In genomic region chr8:46868346-46869065, GRCm38 (mm10) we compare ENCODE assay signal across 11 mouse cellular contexts.
A peak's percentile ranks its signal among the peaks of the same experiment; 100 is the strongest.
DNase-seq lines count a peak whose midpoint lies in the region; ATAC-seq and TF ChIP-seq lines count a peak whose summit lies in the region.
"Had no signal": no experiment of that assay in that cellular context is flagged by ENCODE, and none has a peak within 500 bp of the region (broad histone marks: within the 10 kb centered on the region; RNA-seq: fewer than 3 reads in every experiment).

No protein-coding gene starts in this region.

- ATAC-seq in kidney, postnatal 0 days (replicated peaks; ENCODE audit: low FRiP score, low read depth), result no peak
- ATAC-seq in heart, embryonic 16.5 days (replicated peaks; ENCODE audit: extremely low read depth, insufficient read depth, low FRiP score), result peak; percentile 30; the same call in 1 of the 2 replicates
- no peak for ATAC-seq in liver, embryonic 12.5 days

- 0 out of 2 replicates have a peak, but pooled peaks cover 7% of the 10 kb centered on the region for H3K4me1 ChIP-seq in kidney, postnatal 0 days (replicated peaks; ENCODE audit: insufficient read depth, low read length)
- peaks cover 17% of the 10 kb centered on the region for H3K4me1 ChIP-seq in heart, embryonic 16.5 days (ENCODE audit: control insufficient read depth, insufficient read depth, low read length)
- peaks cover 16% of the 10 kb centered on the region for H3K4me1 ChIP-seq in liver, embryonic 12.5 days
- H3K4me1 ChIP-seq: hindbrain, embryonic 12.5 days had no signal

- no peak overlapping the region for H3K4me3 ChIP-seq in kidney, postnatal 0 days (replicated peaks; ENCODE audit: low read depth, low read length)
- H3K4me3 ChIP-seq in heart, embryonic 16.5 days (ENCODE audit: low read length), result no peak overlapping the region
- no peak overlapping the region for H3K4me3 ChIP-seq in myocyte
- H3K4me3 ChIP-seq in liver, embryonic 12.5 days, result no peak overlapping the region
- H3K4me3 ChIP-seq: hindbrain, embryonic 12.5 days; limb, embryonic 13.5 days had no signal

- H3ac ChIP-seq in myocyte (ENCODE audit: control insufficient read depth, insufficient read length), result no peak overlapping the region

- DNase-seq in kidney, postnatal 0 days (ENCODE audit: low spot score), result peak; percentile 53
- no peak for DNase-seq in kidney, postnatal 10 days
- DNase-seq in adrenal gland, postnatal 10 days, result peak; percentile 71
- no peak for DNase-seq in thymus, adult 18-20 months
- DNase-seq in thymus, postnatal 0 days (ENCODE audit: low spot score), result no peak
- DNase-seq: cerebellum, adult 9-11 months had no signal

- no peak overlapping the region for H3K4me2 ChIP-seq in kidney, postnatal 0 days (ENCODE audit: low read length)
- H3K4me2 ChIP-seq in heart, embryonic 16.5 days (ENCODE audit: low read depth, low read length), result no peak overlapping the region
- H3K4me2 ChIP-seq in myocyte (ENCODE audit: low read depth), result peak overlapping the region; percentile 91
- H3K4me2 ChIP-seq in liver, embryonic 12.5 days, result no peak overlapping the region
- H3K4me2 ChIP-seq: hindbrain, embryonic 12.5 days; limb, embryonic 13.5 days had no signal

- TF ChIP-seq POLR2A in myocyte (IDR thresholded peaks at IDR 0.05; ENCODE audit: insufficient read length, low read depth), result no peak

- H3K27me3 ChIP-seq in kidney, postnatal 0 days (ENCODE audit: insufficient read depth, low read length), result no peaks in the 10 kb centered on the region
- no peaks in the 10 kb centered on the region for H3K27me3 ChIP-seq in heart, embryonic 16.5 days (ENCODE audit: control insufficient read depth, insufficient read depth, low read length)
- no peaks in the 10 kb centered on the region for H3K27me3 ChIP-seq in myocyte (ENCODE audit: control insufficient read depth, insufficient read depth, insufficient read length)
- no peaks in the 10 kb centered on the region for H3K27me3 ChIP-seq in liver, embryonic 12.5 days (replicated peaks)
- H3K27me3 ChIP-seq: hindbrain, embryonic 12.5 days; limb, embryonic 13.5 days had no signal

- peak overlapping the region; percentile 3; the same call in 1 of the 2 replicates for H3K27ac ChIP-seq in kidney, postnatal 0 days
- peak overlapping the region; percentile 24 for H3K27ac ChIP-seq in heart, embryonic 16.5 days (ENCODE audit: low read length)
- H3K27ac ChIP-seq in liver, embryonic 12.5 days, result no peak overlapping the region
- H3K27ac ChIP-seq: hindbrain, embryonic 12.5 days; limb, embryonic 13.5 days had no signal

- H3K9me3 ChIP-seq in kidney, postnatal 0 days (replicated peaks; ENCODE audit: low read length), result no peaks in the 10 kb centered on the region
- no peaks in the 10 kb centered on the region for H3K9me3 ChIP-seq in heart, embryonic 16.5 days (replicated peaks; ENCODE audit: control insufficient read depth, low read length)
- H3K9me3 ChIP-seq in liver, embryonic 12.5 days (replicated peaks), result no peaks in the 10 kb centered on the region
- H3K9me3 ChIP-seq: hindbrain, embryonic 12.5 days; limb, embryonic 13.5 days had no signal

- H3K36me3 ChIP-seq in kidney, postnatal 0 days (ENCODE audit: insufficient read depth, low read length), result no peaks in the 10 kb centered on the region
- H3K36me3 ChIP-seq in heart, embryonic 16.5 days (ENCODE audit: control insufficient read depth, insufficient read depth), result no peaks in the 10 kb centered on the region
- no peaks in the 10 kb centered on the region for H3K36me3 ChIP-seq in myocyte (ENCODE audit: control insufficient read depth, insufficient read depth)
- H3K36me3 ChIP-seq in liver, embryonic 12.5 days, result no peaks in the 10 kb centered on the region
- H3K36me3 ChIP-seq: hindbrain, embryonic 12.5 days; limb, embryonic 13.5 days had no signal

- TF ChIP-seq CTCF in kidney, postnatal 0 days (IDR thresholded peaks at IDR 0.05; ENCODE audit: low read depth), result no peak

- 29% methylated on average over 8 of the region's 8 CpGs for WGBS in kidney, postnatal 0 days
- WGBS in heart, embryonic 16.5 days, result 46% methylated on average over 8 of the region's 8 CpGs
- WGBS in liver, embryonic 12.5 days (ENCODE audit: insufficient replicate concordance), result 54% methylated on average over 8 of the region's 8 CpGs

- H3K79me2 ChIP-seq in myocyte (ENCODE audit: control insufficient read depth, insufficient read depth), result no peaks in the 10 kb centered on the region

- no peak overlapping the region for H3K9ac ChIP-seq in kidney, postnatal 0 days (ENCODE audit: low read depth, low read length)
- no peak overlapping the region for H3K9ac ChIP-seq in heart, embryonic 16.5 days (ENCODE audit: low read length)
- no peak overlapping the region for H3K9ac ChIP-seq in liver, embryonic 12.5 days
- H3K9ac ChIP-seq: hindbrain, embryonic 12.5 days; limb, embryonic 13.5 days had no signal

TF ChIP-seq in myocyte, 11 proteins besides CTCF, POLR2A, EP300 and RAD21:
- no peak for TF ChIP-seq REST (IDR thresholded peaks at IDR 0.05; ENCODE audit: insufficient read depth, insufficient read length)
- TF ChIP-seq CEBPB (IDR thresholded peaks at IDR 0.05; ENCODE audit: insufficient read depth, poor library complexity, severe bottlenecking), result peak; percentile 96

Comparison
In these comparisons a context has a peak if more than half of its experiments do, and no peak if none do; other contexts are left out.
1. DNase-seq: peak in kidney, postnatal 0 days (single experiment) and adrenal gland, postnatal 10 days (single experiment); none in kidney, postnatal 10 days (single experiment), thymus, adult 18-20 months (0 of 2) and thymus, postnatal 0 days (single experiment).